Mouse (Mus musculus) midbrain, embryonic 11.5 days (tissue): ENCODE results near the gene Ssr3. TPM values are rescaled to one million over a fixed set of nuclear protein-coding genes. Genes with fewer than 3 reads are reported as not detected.

ENCODE experiments used
- ATAC-seq: fragments of 200-750 bp; cut with Nextera tagmentation; 2 replicates; pipeline ENCODE4 v1.8.0; 2017; ENCODE audit warnings: moderate TSS enrichment, moderate library complexity; ENCODE audit not compliant: low FRiP score
- DNase-seq: peaks from one replicate; pipeline ENCODE4 v3.0.0; 2015; ENCODE audit warnings: low spot score; ENCODE audit errors: missing footprints
- H3K27ac ChIP-seq: fragments of 300-500 bp; sonication (generic); 2 replicates; pipeline ENCODE4 v1.5.1; 2014; ENCODE audit warnings: low read depth, low read length
- H3K27me3 ChIP-seq: fragments of 300-500 bp; sonication (generic); 2 replicates; pipeline ENCODE4 v1.6.1; 2014; ENCODE audit warnings: mild to moderate bottlenecking, low read length, moderate library complexity, mixed read lengths; ENCODE audit not compliant: control insufficient read depth, insufficient read depth
- H3K36me3 ChIP-seq: fragments of 300-500 bp; sonication (generic); 2 replicates; pipeline ENCODE4 v1.6.1; 2014; ENCODE audit warnings: mild to moderate bottlenecking, low read length, moderate library complexity, mixed read lengths; ENCODE audit not compliant: control insufficient read depth, insufficient read depth
- H3K4me1 ChIP-seq: fragments of 300-500 bp; sonication (generic); 2 replicates; pipeline ENCODE4 v1.6.1; 2014; ENCODE audit warnings: low read length; ENCODE audit not compliant: control insufficient read depth, insufficient read depth
- H3K4me2 ChIP-seq: fragments of 300-500 bp; sonication (generic); 2 replicates; pipeline ENCODE4 v1.6.1; 2014; ENCODE audit warnings: mild to moderate bottlenecking, moderate library complexity
- H3K4me3 ChIP-seq: fragments of 300-500 bp; sonication (generic); 2 replicates; pipeline ENCODE4 v1.5.1; 2014; ENCODE audit warnings: low read depth, low read length
- H3K9ac ChIP-seq: fragments of 300-500 bp; sonication (generic); 2 replicates; pipeline ENCODE4 v1.6.1; 2014; ENCODE audit warnings: low read length
- H3K9me3 ChIP-seq: fragments of 300-500 bp; sonication (generic); 2 replicates; pipeline ENCODE4 v1.6.1; 2016; ENCODE audit warnings: low read length; ENCODE audit not compliant: control insufficient read depth
- WGBS: fragments of 180-500 bp; shearing (Covaris S2); extraction: QIAGEN DNeasy Blood & Tissue Kit; methylation state at CpG from one replicate; pipeline ENCODE4 v1.1.7; 2014; 5-methylcytosine and 5-hydroxymethylcytosine counted together
- polyA plus RNA-seq: library from polyadenylated mRNA; unstranded; fragments of >200 nt; fragmentation: Nextera tagmentation; extraction: Ambion mirVana; gene quantifications from 2 replicates; pipeline ENCODE4 v1.2.1, GENCODE M21; 2014

Ssr3 gene
- polyA plus RNA-seq, 1 experiment from 2014 or later = 295 TPM

- H3K9me3 ChIP-seq = no peaks in the 10 kb centered on the region
- no peaks in the 10 kb centered on the region for H3K27me3 ChIP-seq
- peaks cover 3% of the 10 kb centered on the region for H3K4me1 ChIP-seq
- 100% methylated on average over 1 of the region's 1 CpGs for WGBS
- no peak overlapping the region for H3K27ac ChIP-seq
- no peak overlapping the region for H3K9ac ChIP-seq
- H3K4me3 ChIP-seq = no peak overlapping the region
- no peaks in the 10 kb centered on the region for H3K36me3 ChIP-seq
- no peak for ATAC-seq
- H3K4me2 ChIP-seq = no peak overlapping the region
- no peak for DNase-seq
These were observed 29.0 kb downstream of the Ssr3 start for GRCm38 (mm10) chr3:65363438-65363837.

DNA sequence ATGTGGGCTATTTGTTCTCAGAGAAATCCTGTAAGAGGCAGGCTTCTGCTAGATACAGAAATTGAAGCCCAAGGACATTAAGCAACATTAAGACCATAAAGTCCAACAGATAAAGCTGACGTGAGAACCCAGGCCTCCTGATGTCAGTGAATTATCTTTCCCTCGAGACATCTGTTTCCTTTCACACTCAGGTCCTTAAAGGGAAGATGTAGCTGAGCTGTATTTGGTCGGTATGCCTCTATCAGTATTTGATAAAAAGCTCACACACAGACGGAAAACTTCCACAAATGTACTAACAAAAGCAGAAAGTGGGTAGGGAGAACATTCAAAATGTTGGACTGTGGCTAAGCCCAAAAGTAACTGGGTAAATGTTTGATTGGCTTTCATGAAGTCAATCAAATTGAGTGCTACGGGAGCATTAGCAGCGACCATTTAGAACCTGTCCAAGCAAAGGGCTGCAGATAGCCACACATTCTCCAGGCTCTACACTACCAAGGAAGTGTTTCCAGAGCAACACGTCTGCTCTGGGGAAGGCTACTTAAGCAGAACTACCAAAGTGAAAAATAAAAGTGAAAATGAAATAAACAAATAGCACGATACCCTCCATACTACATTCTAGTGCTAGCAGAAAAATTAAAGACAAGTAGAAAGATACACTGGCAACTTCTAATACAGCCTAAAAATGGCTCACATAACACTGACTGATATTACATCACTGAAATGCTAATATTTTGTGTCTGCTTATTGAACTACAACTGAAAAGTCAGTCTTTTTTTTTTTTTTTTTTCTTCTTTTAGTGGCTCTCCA lies 32.1 kb downstream of the Ssr3 start:
- no peak overlapping the region for H3K27ac ChIP-seq
- 73% methylated on average over 8 of the region's 8 CpGs for WGBS
- no peak overlapping the region for H3K4me3 ChIP-seq
- DNase-seq (no peak), ATAC-seq (no peak)
- no peak overlapping the region for H3K4me2 ChIP-seq
- no peak overlapping the region for H3K9ac ChIP-seq
- H3K4me1 ChIP-seq = peaks cover 6% of the 10 kb centered on the region
- H3K27me3 ChIP-seq = no peaks in the 10 kb centered on the region
- H3K9me3 ChIP-seq = no peaks in the 10 kb centered on the region
- H3K36me3 ChIP-seq = no peaks in the 10 kb centered on the region

GRCm38 (mm10) chr3:65358841-65359240 lies 33.6 kb downstream of the Ssr3 start:
- H3K4me1 ChIP-seq = peaks cover 6% of the 10 kb centered on the region
- no peak overlapping the region for H3K4me2 ChIP-seq
- no peaks in the 10 kb centered on the region for H3K9me3 ChIP-seq
- no peaks in the 10 kb centered on the region for H3K27me3 ChIP-seq
- no peaks in the 10 kb centered on the region for H3K36me3 ChIP-seq
- ATAC-seq (no peak), DNase-seq (no peak)
- no peak overlapping the region for H3K9ac ChIP-seq
- H3K27ac ChIP-seq = no peak overlapping the region
- no peak overlapping the region for H3K4me3 ChIP-seq
- 58% methylated on average over 2 of the region's 2 CpGs for WGBS

GRCm38 (mm10) chr3:65358275-65358674 lies 34.1 kb downstream of the Ssr3 start:
- Histone ChIP-seq H3K36me3 (no peaks in the 10 kb centered on the region), H3K4me1 (peaks cover 6% of the 10 kb centered on the region), H3K4me3 (no peak overlapping the region), H3K27me3 (no peaks in the 10 kb centered on the region), H3K27ac (no peak overlapping the region), H3K4me2 (no peak overlapping the region), H3K9me3 (no peaks in the 10 kb centered on the region), H3K9ac (no peak overlapping the region)
- 11% methylated on average over 2 of the region's 2 CpGs for WGBS
- no peak for DNase-seq
- peak; percentile 61; the same call in 1 of the 2 replicates for ATAC-seq

GRCm38 (mm10) chr3:65355479-65355878 lies 36.9 kb downstream of the Ssr3 start:
- DNase-seq = no peak
- H3K9ac ChIP-seq = no peak overlapping the region
- no peak overlapping the region for H3K4me2 ChIP-seq
- H3K4me1 ChIP-seq = peaks cover 6% of the 10 kb centered on the region
- 65% methylated on average over 6 of the region's 6 CpGs for WGBS
- no peaks in the 10 kb centered on the region for H3K9me3 ChIP-seq
- H3K4me3 ChIP-seq = no peak overlapping the region
- H3K36me3 ChIP-seq = no peaks in the 10 kb centered on the region
- ATAC-seq = no peak
- no peak overlapping the region for H3K27ac ChIP-seq
- H3K27me3 ChIP-seq = no peaks in the 10 kb centered on the region

GRCm38 (mm10) chr3:65353263-65354037 lies 39.0 kb downstream of the Ssr3 start:
- 72% methylated on average over 10 of the region's 10 CpGs for WGBS
- no peak overlapping the region for H3K27ac ChIP-seq
- no peak overlapping the region for H3K4me2 ChIP-seq
- ATAC-seq = no peak
- H3K36me3 ChIP-seq = no peaks in the 10 kb centered on the region
- H3K4me3 ChIP-seq = no peak overlapping the region
- no peak for DNase-seq
- H3K9me3 ChIP-seq = no peaks in the 10 kb centered on the region
- no peak overlapping the region for H3K9ac ChIP-seq
- peaks cover 4% of the 10 kb centered on the region for H3K4me1 ChIP-seq
- no peaks in the 10 kb centered on the region for H3K27me3 ChIP-seq

DNA sequence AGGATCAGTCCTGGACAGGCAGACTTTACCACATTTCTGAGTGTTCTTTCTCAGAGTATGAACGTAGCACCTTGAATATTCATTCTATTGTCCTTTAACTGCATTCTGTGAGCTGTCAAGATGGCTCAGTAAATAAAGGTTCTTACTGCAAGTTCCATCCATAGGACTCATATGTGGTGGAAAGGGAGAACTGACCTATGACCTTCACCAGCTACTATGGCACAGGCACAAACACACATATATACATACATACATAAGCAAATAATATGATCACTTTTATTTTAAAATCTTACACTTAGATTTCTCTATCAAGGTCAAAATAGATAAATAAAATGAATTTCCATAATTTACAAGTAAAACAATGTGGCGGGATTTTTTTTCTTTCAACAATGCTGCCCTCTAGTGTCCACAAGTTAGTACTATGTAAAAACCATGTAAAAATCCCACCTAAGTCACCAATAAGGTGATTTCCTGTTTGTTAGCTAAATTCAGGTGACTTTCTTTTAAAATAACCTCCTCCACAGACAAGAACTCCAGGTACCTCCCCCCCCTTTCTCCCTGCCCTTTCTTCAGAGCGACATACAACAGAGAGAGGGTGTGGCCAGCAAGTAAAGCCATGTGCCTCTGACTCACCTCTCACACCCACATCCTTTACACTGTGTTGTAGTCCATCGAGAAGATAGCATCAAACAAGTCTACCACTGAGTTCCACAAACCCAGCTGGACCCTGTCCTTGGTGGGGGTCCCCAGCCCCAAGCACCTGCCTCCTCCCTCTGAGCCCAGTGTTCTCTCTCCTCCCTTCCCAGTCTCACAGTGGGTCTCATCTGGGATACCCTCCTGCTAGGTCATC lies 39.9 kb downstream of the Ssr3 start:
- H3K4me2 ChIP-seq = no peak overlapping the region
- no peaks in the 10 kb centered on the region for H3K9me3 ChIP-seq
- DNase-seq (peak; percentile 89), ATAC-seq (peak; percentile 56)
- H3K27ac ChIP-seq = no peak overlapping the region
- no peaks in the 10 kb centered on the region for H3K36me3 ChIP-seq
- H3K9ac ChIP-seq = no peak overlapping the region
- H3K4me1 ChIP-seq = no peaks in the 10 kb centered on the region
- no peaks in the 10 kb centered on the region for H3K27me3 ChIP-seq
- 53% methylated on average over 4 of the region's 4 CpGs for WGBS
- no peak overlapping the region for H3K4me3 ChIP-seq

DNA sequence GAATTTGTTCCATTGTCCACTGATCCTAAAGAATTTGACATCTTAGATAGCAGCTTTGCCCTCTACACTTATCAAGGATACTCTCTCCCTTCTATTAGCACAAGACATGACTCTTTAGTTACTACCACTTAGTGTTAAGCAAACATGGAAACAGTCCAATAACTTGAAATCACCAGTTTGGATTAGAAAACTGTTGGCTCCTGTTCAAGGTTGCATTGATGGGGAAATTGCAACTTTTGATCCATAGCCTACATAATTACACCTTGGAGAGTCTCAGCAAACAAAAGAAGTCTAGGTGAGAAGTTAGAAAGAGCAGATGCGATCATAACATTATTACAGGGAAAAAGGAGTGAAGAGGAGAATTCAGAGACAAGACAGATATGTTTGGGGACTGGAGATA lies 46.2 kb downstream of the Ssr3 start:
- DNase-seq (no peak), ATAC-seq (no peak)
- Histone ChIP-seq H3K4me3 (no peak overlapping the region), H3K27me3 (no peaks in the 10 kb centered on the region), H3K36me3 (no peaks in the 10 kb centered on the region), H3K4me1 (no peaks in the 10 kb centered on the region), H3K27ac (no peak overlapping the region), H3K4me2 (no peak overlapping the region), H3K9me3 (no peaks in the 10 kb centered on the region), H3K9ac (no peak overlapping the region)
- 93% methylated on average over 1 of the region's 1 CpGs for WGBS
